8 mouse cellular contexts compared by ENCODE assay signal in the genomic region with DNA sequence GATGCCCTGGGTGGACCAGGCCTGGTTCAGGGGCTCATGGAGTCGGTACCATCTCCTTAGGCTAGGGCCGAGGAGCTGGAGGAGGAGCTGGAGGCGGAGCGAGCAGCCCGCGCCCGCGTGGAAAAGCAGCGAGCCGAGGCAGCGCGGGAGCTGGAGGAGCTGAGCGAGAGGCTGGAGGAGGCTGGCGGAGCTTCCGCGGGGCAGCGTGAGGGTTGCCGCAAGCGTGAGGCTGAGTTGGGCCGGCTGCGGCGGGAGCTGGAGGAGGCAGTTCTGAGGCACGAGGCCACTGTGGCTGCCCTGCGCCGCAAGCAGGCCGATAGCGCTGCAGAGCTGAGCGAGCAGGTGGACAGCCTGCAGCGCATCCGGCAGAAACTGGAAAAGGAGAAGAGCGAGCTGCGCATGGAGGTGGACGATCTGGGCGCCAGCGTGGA. TPM values are rescaled to one million over a fixed set of nuclear protein-coding genes. Genes with fewer than 3 reads are reported as not detected.
A peak's percentile ranks its signal among the peaks of the same experiment; 100 is the strongest.
DNase-seq lines count a peak whose midpoint lies in the region; ATAC-seq lines count a peak whose summit lies in the region.

No protein-coding gene starts in this region.

- peaks cover 2% of the 10 kb centered on the region; the same call in 1 of the 2 replicates for H3K9me3 ChIP-seq in erythroblast, embryonic 14.5 days (ENCODE audit: control insufficient read depth, low read length)
- H3K9me3 ChIP-seq in midbrain, embryonic 15.5 days, result no peaks in the 10 kb centered on the region

- no peak for ATAC-seq in erythroblast, adult 5-6 weeks (replicated peaks; ENCODE audit: low FRiP score, poor library complexity, severe bottlenecking)
- ATAC-seq in common myeloid progenitor, adult 5-6 weeks (replicated peaks; ENCODE audit: low read depth, poor library complexity, severe bottlenecking), result peak; percentile 22; the same call in 1 of the 2 replicates
- peak; percentile 65 for ATAC-seq in midbrain, embryonic 15.5 days (replicated peaks)

- peak overlapping the region; percentile 21; the same call in 1 of the 2 replicates for H3K27ac ChIP-seq in midbrain, embryonic 15.5 days

- peak overlapping the region; percentile 69 for H3K4me2 ChIP-seq in midbrain, embryonic 15.5 days

- DNase-seq in ES-CJ7 (ENCODE audit: low read depth, low spot score), result peak; percentile 62
- peak; percentile 43 for DNase-seq in heart, postnatal 4 days
- DNase-seq in left cerebral cortex, postnatal 36 days (ENCODE audit: low spot score in 2 of 2), result peak; percentile 72 to 83
- DNase-seq in thymus, postnatal 36 days, result no peak

- H3K9ac ChIP-seq in midbrain, embryonic 15.5 days, result peak overlapping the region; percentile 36

- intact Hi-C loops in left cerebral cortex, postnatal 36 days (cut with DNase I), result no loop called here

- H3K36me3 ChIP-seq in erythroblast, embryonic 14.5 days (ENCODE audit: control insufficient read depth), result peaks cover 59% of the 10 kb centered on the region
- H3K36me3 ChIP-seq in midbrain, embryonic 15.5 days (replicated peaks), result peaks cover 13% of the 10 kb centered on the region; the same call in 1 of the 2 replicates

- WGBS in midbrain, embryonic 15.5 days, result 2% methylated on average over 34 of the region's 35 CpGs

- H3K4me3 ChIP-seq in erythroblast, embryonic 14.5 days (replicated peaks), result peak overlapping the region; percentile 55
- peak overlapping the region; percentile 36 for H3K4me3 ChIP-seq in midbrain, embryonic 15.5 days

- peaks cover 60% of the 10 kb centered on the region for H3K27me3 ChIP-seq in erythroblast, embryonic 14.5 days (ENCODE audit: control insufficient read depth)
- H3K27me3 ChIP-seq in midbrain, embryonic 15.5 days (replicated peaks), result peaks cover 57% of the 10 kb centered on the region

- H3K4me1 ChIP-seq in erythroblast, embryonic 14.5 days (ENCODE audit: control insufficient read depth), result peaks cover 42% of the 10 kb centered on the region
- H3K4me1 ChIP-seq in midbrain, embryonic 15.5 days, result peaks cover 17% of the 10 kb centered on the region

RNA-seq across cellular contexts. Expression of a gene that starts 18.2 kb away (rescaled TPM):
- 7.6 and 12.3 TPM in 2 replicates for polyA plus RNA-seq in erythroblast, embryonic 14.5 days (2012)
- not detected in 2 replicates for total RNA-seq in erythroblast, adult 5-6 weeks (2015; ENCODE audit: low replicate concordance)
- total RNA-seq in erythroblast, adult 5-6 weeks (2017; ENCODE audit: low replicate concordance), result 0.14 TPM in 1 of 2 replicates, not detected in the other
- total RNA-seq in common myeloid progenitor, adult 5-6 weeks (2017), result 0.05 TPM in 1 of 2 replicates, not detected in the other
- total RNA-seq in heart, postnatal 4 days (2021), result 10 to 100 TPM; 60.5 to 63.8 TPM
- total RNA-seq in left cerebral cortex, postnatal 36 days (2021), result 1 to 10 TPM; 3.8 to 4.2 TPM
- polyA plus RNA-seq in midbrain, embryonic 15.5 days (2015; fragmentation: Nextera tagmentation; extraction: Ambion mirVana), result 0.64 and 1.2 TPM in 2 replicates

RNA-seq across cellular contexts. Expression of a gene that starts 36.6 kb away (rescaled TPM):
- polyA plus RNA-seq in erythroblast, embryonic 14.5 days (2012), result 6.8 and 8.6 TPM in 2 replicates
- total RNA-seq in erythroblast, adult 5-6 weeks (2015; ENCODE audit: low replicate concordance), result 6.5 and 7.1 TPM in 2 replicates
- 3.6 and 8.5 TPM in 2 replicates for total RNA-seq in erythroblast, adult 5-6 weeks (2017; ENCODE audit: low replicate concordance)
- 18.4 and 22.5 TPM in 2 replicates for total RNA-seq in common myeloid progenitor, adult 5-6 weeks (2017)
- 10 to 100 TPM; 17.3 to 18.2 TPM for total RNA-seq in heart, postnatal 4 days (2021)
- 10 to 100 TPM; 14.1 to 15.7 TPM for total RNA-seq in left cerebral cortex, postnatal 36 days (2021)
- 15.3 and 16.3 TPM in 2 replicates for polyA plus RNA-seq in midbrain, embryonic 15.5 days (2015; fragmentation: Nextera tagmentation; extraction: Ambion mirVana)

Comparison
In these comparisons a context has a peak if more than half of its experiments do, and no peak if none do; other contexts are left out.
1. DNase-seq: peak in ES-CJ7 (single experiment), heart, postnatal 4 days (single experiment) and left cerebral cortex, postnatal 36 days (2 of 2); none in thymus, postnatal 36 days (0 of 2).
2. RNA of a gene that starts 18.2 kb away (total RNA-seq): 60.5 to 63.8 TPM in heart, postnatal 4 days; 3.8 to 4.2 TPM in left cerebral cortex, postnatal 36 days, 0.14 TPM in erythroblast, adult 5-6 weeks and 0.05 TPM in common myeloid progenitor, adult 5-6 weeks; every median in the first group is over 10 times any median in the second.